Mouse (Mus musculus) embryonic fibroblast, embryonic 13.5 days (primary cell): ENCODE data around the gene Nudt22.

ENCODE experiments used
- CTCF ChIP-seq: IDR thresholded peaks from 2 replicates; pipeline ENCODE4 v1.5.1; 2011; ENCODE audit warnings: mild to moderate bottlenecking, control low read depth, low read length, moderate library complexity, borderline replicate concordance; ENCODE audit not compliant: insufficient read depth
- POLR2A ChIP-seq: IDR thresholded peaks from 2 replicates; pipeline ENCODE4 v1.6.1; 2011; ENCODE audit warnings: low read depth, mild to moderate bottlenecking, control low read depth, low read length, moderate library complexity

DNA sequence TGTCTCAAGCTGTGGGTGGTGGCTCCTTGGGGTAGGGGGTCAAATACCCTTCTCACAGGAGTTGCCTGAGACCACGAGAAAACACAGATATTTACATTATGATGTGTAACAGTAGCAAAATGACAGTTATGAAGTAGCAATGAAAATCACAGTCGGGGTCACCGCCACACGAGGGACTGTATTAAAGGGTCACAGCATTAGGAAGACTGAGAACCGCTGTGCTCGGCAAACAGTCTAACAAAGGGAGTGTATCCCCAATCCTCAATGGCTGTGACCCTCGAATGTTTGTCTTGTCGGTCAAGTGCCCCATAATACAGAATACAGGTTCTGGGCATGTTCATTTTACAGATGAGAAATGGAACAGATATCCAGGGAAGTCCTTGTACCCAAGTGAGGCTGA, 1.9 kb downstream of the Nudt22 start:
- TF ChIP-seq CTCF (no peak), POLR2A (no peak)
